Mouse (Mus musculus): ENCODE data around the gene Mapk9. TPM values are rescaled to one million over a fixed set of nuclear protein-coding genes. Genes with fewer than 3 reads are reported as not detected.
A peak's percentile ranks its signal among the peaks of the same experiment; 100 is the strongest.

Mapk9 gene
- total RNA-seq, 1 experiment from 2014 or later = 45.2 TPM

GRCm38 (mm10) chr11:49835257-49835956 is 11.1 kb upstream of the Mapk9 start:
- ATAC-seq (ENCODE audit: extremely low read depth, insufficient number of reproducible peaks, low FRiP score, poor library complexity, severe bottlenecking) = no peak

GRCm38 (mm10) chr11:49837717-49838407 is 8.7 kb upstream of the Mapk9 start:
- ATAC-seq (ENCODE audit: extremely low read depth, insufficient number of reproducible peaks, low FRiP score, poor library complexity, severe bottlenecking) = no peak

GRCm38 (mm10) chr11:49840666-49841065 is 5.9 kb upstream of the Mapk9 start:
- ATAC-seq (ENCODE audit: extremely low read depth, insufficient number of reproducible peaks, low FRiP score, poor library complexity, severe bottlenecking) = no peak

GRCm38 (mm10) chr11:49841886-49842285 is 4.7 kb upstream of the Mapk9 start:
- no peak for ATAC-seq (ENCODE audit: extremely low read depth, insufficient number of reproducible peaks, low FRiP score, poor library complexity, severe bottlenecking)

GRCm38 (mm10) chr11:49842718-49843117 is 3.8 kb upstream of the Mapk9 start:
- ATAC-seq (ENCODE audit: extremely low read depth, insufficient number of reproducible peaks, low FRiP score, poor library complexity, severe bottlenecking) = no peak

GRCm38 (mm10) chr11:49844311-49844710 is 2.2 kb upstream of the Mapk9 start:
- no peak for ATAC-seq (ENCODE audit: extremely low read depth, insufficient number of reproducible peaks, low FRiP score, poor library complexity, severe bottlenecking)

- ATAC-seq (ENCODE audit: extremely low read depth, insufficient number of reproducible peaks, low FRiP score, poor library complexity, severe bottlenecking) = peak; percentile 23; the same call in 1 of the 2 replicates
These were observed 1.6 kb upstream of the Mapk9 start for GRCm38 (mm10) chr11:49844969-49845368.

- no peak for ATAC-seq (ENCODE audit: extremely low read depth, insufficient number of reproducible peaks, low FRiP score, poor library complexity, severe bottlenecking)
These were observed 593 bp upstream of the Mapk9 start for GRCm38 (mm10) chr11:49845958-49846357.

GRCm38 (mm10) chr11:49847071-49847810 is 690 bp downstream of the Mapk9 start:
- no peak for ATAC-seq (ENCODE audit: extremely low read depth, insufficient number of reproducible peaks, low FRiP score, poor library complexity, severe bottlenecking)

- ATAC-seq (ENCODE audit: extremely low read depth, insufficient number of reproducible peaks, low FRiP score, poor library complexity, severe bottlenecking) = no peak
These were observed 1.2 kb downstream of the Mapk9 start for GRCm38 (mm10) chr11:49847811-49848078.

- no peak for ATAC-seq (ENCODE audit: extremely low read depth, insufficient number of reproducible peaks, low FRiP score, poor library complexity, severe bottlenecking)
These were observed 1.7 kb downstream of the Mapk9 start for GRCm38 (mm10) chr11:49848080-49848815.

GRCm38 (mm10) chr11:49850331-49850730 is 3.8 kb downstream of the Mapk9 start:
- no peak for ATAC-seq (ENCODE audit: extremely low read depth, insufficient number of reproducible peaks, low FRiP score, poor library complexity, severe bottlenecking)

GRCm38 (mm10) chr11:49855144-49855543 is 8.6 kb downstream of the Mapk9 start:
- ATAC-seq (ENCODE audit: extremely low read depth, insufficient number of reproducible peaks, low FRiP score, poor library complexity, severe bottlenecking) = peak; percentile 55; the same call in 1 of the 2 replicates

- no peak for ATAC-seq (ENCODE audit: extremely low read depth, insufficient number of reproducible peaks, low FRiP score, poor library complexity, severe bottlenecking)
These were observed 14.6 kb downstream of the Mapk9 start for GRCm38 (mm10) chr11:49861139-49861538.

- ATAC-seq (ENCODE audit: extremely low read depth, insufficient number of reproducible peaks, low FRiP score, poor library complexity, severe bottlenecking) = no peak
These were observed 17.4 kb downstream of the Mapk9 start for GRCm38 (mm10) chr11:49863926-49864325.

GRCm38 (mm10) chr11:49867320-49867719 is 20.8 kb downstream of the Mapk9 start:
- no peak for ATAC-seq (ENCODE audit: extremely low read depth, insufficient number of reproducible peaks, low FRiP score, poor library complexity, severe bottlenecking)

GRCm38 (mm10) chr11:49869762-49870161 is 23.2 kb downstream of the Mapk9 start:
- ATAC-seq (ENCODE audit: extremely low read depth, insufficient number of reproducible peaks, low FRiP score, poor library complexity, severe bottlenecking) = peak; percentile 69; the same call in 1 of the 2 replicates

- ATAC-seq (ENCODE audit: extremely low read depth, insufficient number of reproducible peaks, low FRiP score, poor library complexity, severe bottlenecking) = no peak
These were observed 25.4 kb downstream of the Mapk9 start for GRCm38 (mm10) chr11:49871914-49872313.

- ATAC-seq (ENCODE audit: extremely low read depth, insufficient number of reproducible peaks, low FRiP score, poor library complexity, severe bottlenecking) = no peak
These were observed 26.2 kb downstream of the Mapk9 start for GRCm38 (mm10) chr11:49872779-49873178.
